Mouse (Mus musculus) layer of hippocampus, adult 11-12 months (tissue): ENCODE measurements around the gene Grm7.

Experiments
- DNase-seq: peaks from one replicate; pipeline ENCODE4 v3.0.0; 2022; ENCODE audit warnings: low spot score

Grm7 gene

GRCm38 (mm10) chr6:111559459-111559858 is 914.1 kb downstream of the Grm7 start:
- no peak for DNase-seq

- DNase-seq = no peak
These were observed 916.0 kb downstream of the Grm7 start for GRCm38 (mm10) chr6:111561347-111561746.

- no peak for DNase-seq
These were observed 926.2 kb downstream of the Grm7 start for GRCm38 (mm10) chr6:111571471-111572088.

GRCm38 (mm10) chr6:111584851-111585250 is 939.5 kb downstream of the Grm7 start:
- DNase-seq = no peak

- no peak for DNase-seq
These were observed 942.2 kb downstream of the Grm7 start for GRCm38 (mm10) chr6:111587572-111587971.

GRCm38 (mm10) chr6:111601892-111602654 is 956.7 kb downstream of the Grm7 start:
- DNase-seq = peak; percentile 53

- no peak for DNase-seq
These were observed 965.0 kb downstream of the Grm7 start for GRCm38 (mm10) chr6:111610396-111610795.

- DNase-seq = no peak
These were observed 968.5 kb downstream of the Grm7 start for GRCm38 (mm10) chr6:111613834-111614233.
